Mouse (Mus musculus): Measurements from ENCODE around the gene Ccng1. TPM values are rescaled to one million over a fixed set of nuclear protein-coding genes. Genes with fewer than 3 reads are reported as not detected.

Gene Ccng1
- polyA plus RNA-seq, 1 experiment from 2014 or later = 23.6 TPM

Other genes with a start within 250 kb of the Ccng1 start
- gene Mat2b, start 60.1 kb downstream of the Ccng1 start, polyA plus RNA-seq (2016; fragmentation: Nextera tagmentation; extraction: Ambion mirVana) = 116 and 123 TPM in 2 replicates
- 54.2 and 55.5 TPM in 2 replicates for gene Hmmr, start 21.9 kb downstream of the Ccng1 start, polyA plus RNA-seq (2016; fragmentation: Nextera tagmentation; extraction: Ambion mirVana)
- gene Nudcd2, start 21.6 kb downstream of the Ccng1 start, polyA plus RNA-seq (2016; fragmentation: Nextera tagmentation; extraction: Ambion mirVana) = 232 and 242 TPM in 2 replicates

Measured in limb, embryonic 10.5 days (tissue).